Mouse (Mus musculus) layer of hippocampus, adult 2 months (tissue): Measurements from ENCODE around the gene Dhcr24. TPM values are rescaled to one million over a fixed set of nuclear protein-coding genes. Genes with fewer than 3 reads are reported as not detected.
A peak's percentile ranks its signal among the peaks of the same experiment; 100 is the strongest.

Experiments
- DNase-seq, 2 experiments: peaks; one replicate each; pipeline ENCODE4 v3.0.0; 2022; ENCODE audit warnings: low spot score in 2 of 2
- H3K27ac ChIP-seq: fragments of 200-600 bp; 2 replicates; pipeline ENCODE4 v1.8.1; 2022
- H3K4me3 ChIP-seq: fragments of 200-600 bp; 2 replicates; pipeline ENCODE4 v1.8.1; 2022; ENCODE audit warnings: mild to moderate bottlenecking
- CTCF ChIP-seq: fragments of 200-600 bp; conservative IDR thresholded peaks from 2 replicates; pipeline ENCODE4 v1.8.1; 2022; ENCODE audit warnings: antibody characterized with exemption, mild to moderate bottlenecking, moderate library complexity
- total RNA-seq, 2 experiments: library from RNA; stranded (reverse); gene quantifications; 2 replicates each; pipeline ENCODE4 v1.2.3; 2021

The Dhcr24 gene
- total RNA-seq, 2 experiments from 2014 or later: 58.9 to 59.7 TPM

- no peak for DNase-seq
- H3K4me3 ChIP-seq: no peak overlapping the region
- no peak overlapping the region for H3K27ac ChIP-seq
- no peak for TF ChIP-seq CTCF
These were observed 18.6 kb upstream of the Dhcr24 start for GRCm38 (mm10) chr4:106542211-106542610.

GRCm38 (mm10) chr4:106545817-106546373 lies 14.9 kb upstream of the Dhcr24 start:
- TF ChIP-seq CTCF: no peak
- no peak overlapping the region for H3K27ac ChIP-seq
- H3K4me3 ChIP-seq: no peak overlapping the region
- no peak for DNase-seq

GRCm38 (mm10) chr4:106546896-106547295 lies 13.9 kb upstream of the Dhcr24 start:
- no peak for DNase-seq
- no peak overlapping the region for H3K27ac ChIP-seq
- H3K4me3 ChIP-seq: no peak overlapping the region
- no peak for TF ChIP-seq CTCF

- no peak overlapping the region for H3K4me3 ChIP-seq
- no peak overlapping the region for H3K27ac ChIP-seq
- no peak for DNase-seq
- no peak for TF ChIP-seq CTCF
These were observed 12.7 kb upstream of the Dhcr24 start for GRCm38 (mm10) chr4:106548113-106548512.

- no peak overlapping the region for H3K4me3 ChIP-seq
- TF ChIP-seq CTCF: no peak
These were observed 10.2 kb upstream of the Dhcr24 start for GRCm38 (mm10) chr4:106550516-106551166.

GRCm38 (mm10) chr4:106557262-106557661 lies 3.6 kb upstream of the Dhcr24 start:
- H3K27ac ChIP-seq: no peak overlapping the region
- H3K4me3 ChIP-seq: no peak overlapping the region
- TF ChIP-seq CTCF: no peak
- no peak for DNase-seq

More at GRCm38 (mm10) chr4:106550516-106551166, 10.2 kb upstream of the Dhcr24 start:
- DNase-seq: no peak
- peak overlapping the region; percentile 61 for H3K27ac ChIP-seq

GRCm38 (mm10) chr4:106557978-106558377 lies 2.9 kb upstream of the Dhcr24 start:
- DNase-seq: no peak
- no peak overlapping the region for H3K4me3 ChIP-seq
- no peak overlapping the region for H3K27ac ChIP-seq
- no peak for TF ChIP-seq CTCF

GRCm38 (mm10) chr4:106559343-106560212 lies 1.3 kb upstream of the Dhcr24 start:
- TF ChIP-seq CTCF: no peak
- Histone ChIP-seq H3K27ac (no peak overlapping the region), H3K4me3 (no peak overlapping the region)

GRCm38 (mm10) chr4:106560213-106560845 lies 509 bp upstream of the Dhcr24 start:
- no peak for DNase-seq
- no peak; the same call in 1 of the 2 replicates for TF ChIP-seq CTCF
- H3K4me3 ChIP-seq: peak overlapping the region; percentile 78
- H3K27ac ChIP-seq: peak overlapping the region; percentile 81

More at GRCm38 (mm10) chr4:106559343-106560212, 1.3 kb upstream of the Dhcr24 start:
- no peak for DNase-seq

- DNase-seq: no peak
- Histone ChIP-seq H3K27ac (no peak overlapping the region), H3K4me3 (peak overlapping the region; percentile 78)
- TF ChIP-seq CTCF: no peak
These were observed 1.2 kb downstream of the Dhcr24 start for GRCm38 (mm10) chr4:106562006-106562405.

- Histone ChIP-seq H3K4me3 (peak overlapping the region; percentile 78), H3K27ac (no peak overlapping the region)
- TF ChIP-seq CTCF: no peak
- DNase-seq: no peak
These were observed 2.3 kb downstream of the Dhcr24 start for GRCm38 (mm10) chr4:106562837-106563790.

GRCm38 (mm10) chr4:106564161-106564560 lies 3.3 kb downstream of the Dhcr24 start:
- TF ChIP-seq CTCF: no peak
- H3K27ac ChIP-seq: no peak overlapping the region

More at GRCm38 (mm10) chr4:106564161-106564560, 3.3 kb downstream of the Dhcr24 start:
- no peak overlapping the region for H3K4me3 ChIP-seq
- DNase-seq: no peak
